8 mouse cellular contexts compared by ENCODE assay signal in the genomic region with DNA sequence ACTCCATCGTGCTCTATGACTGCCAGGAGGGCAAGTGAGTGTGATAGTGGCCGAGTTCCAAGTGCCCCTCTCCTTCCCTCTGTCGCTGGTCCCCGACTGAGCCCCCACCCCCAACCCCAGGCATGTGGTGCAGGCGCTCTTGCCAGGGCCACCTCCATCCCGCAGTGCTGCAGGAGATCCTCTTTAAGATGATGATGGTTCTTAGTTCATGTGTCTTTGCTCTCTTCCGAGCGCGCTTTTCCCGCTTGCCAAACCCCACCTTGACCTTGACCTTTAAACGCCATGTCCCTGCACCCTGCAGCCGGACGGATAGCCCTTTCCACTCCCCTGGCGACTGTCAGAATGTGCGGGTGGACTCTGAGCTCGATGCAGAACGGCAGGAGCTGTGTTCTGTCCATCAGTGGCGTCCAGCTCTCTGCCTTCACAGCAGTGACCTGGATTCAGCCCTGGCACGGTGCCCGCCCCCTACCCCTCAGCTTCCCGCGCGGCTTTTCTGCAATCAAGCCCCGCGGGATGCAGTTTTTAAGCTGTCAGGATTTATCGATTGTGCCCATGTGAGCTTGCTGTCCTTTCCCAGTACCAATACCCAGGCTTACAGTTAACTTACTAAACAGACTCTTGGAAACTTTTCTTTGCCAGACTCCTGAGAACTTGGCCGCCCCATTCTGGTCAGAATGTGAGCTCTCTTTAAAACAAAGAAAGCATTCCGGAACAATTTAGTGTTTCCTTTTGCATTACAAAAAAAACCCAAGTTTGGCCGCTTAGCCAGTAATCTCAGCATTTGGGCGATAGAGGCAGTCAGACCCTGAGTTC. TPM values are rescaled to one million over a fixed set of nuclear protein-coding genes. Genes with fewer than 3 reads are reported as not detected.
DNase-seq lines count a peak whose midpoint lies in the region; ATAC-seq and TF ChIP-seq lines count a peak whose summit lies in the region.

No protein-coding gene starts in this region.

- peak overlapping the region; percentile 97 for H3K27ac ChIP-seq in cortical plate, adult 2 months (ENCODE audit: insufficient read depth, low read length)
- H3K27ac ChIP-seq in gastrocnemius, adult 2 months, result peak overlapping the region; percentile 98
- H3K27ac ChIP-seq in hindbrain, embryonic 14.5 days, result peak overlapping the region; percentile 98
- peak overlapping the region; percentile 98 for H3K27ac ChIP-seq in left cerebral cortex, adult 2 months

- no peak for TF ChIP-seq CTCF in cortical plate, adult 2 months (IDR thresholded peaks at IDR 0.05; ENCODE audit: extremely low read depth, insufficient read depth, low read length)
- no peak for TF ChIP-seq CTCF in gastrocnemius, adult 2 months (IDR thresholded peaks at IDR 0.05)
- no peak for TF ChIP-seq CTCF in left cerebral cortex, adult 2 months (IDR thresholded peaks at IDR 0.05)

- WGBS in hindbrain, embryonic 14.5 days, result under 1% methylated on average over 30 of the region's 30 CpGs

- H3K36me3 ChIP-seq in hindbrain, embryonic 14.5 days (replicated peaks; ENCODE audit: control insufficient read depth, insufficient read depth), result peaks cover 6% of the 10 kb centered on the region

- peak; percentile 71 for DNase-seq in adipocyte (ENCODE audit: low spot score)
- peak; percentile 84 for DNase-seq in gastrocnemius, adult 2 months
- no peak for DNase-seq in hindbrain, embryonic 14.5 days (ENCODE audit: low spot score)
- DNase-seq in left cerebral cortex, adult 2 months (ENCODE audit: extremely low spot score in 1 of 2, low spot score in 2 of 2), result peak; percentile 51 to 60
- peak; percentile 75 to 76 for DNase-seq in lung, postnatal 4 days
- DNase-seq in retina, postnatal 7 days (ENCODE audit: low read depth, low spot score), result peak; percentile 43
- DNase-seq in urinary bladder, postnatal 25 days (ENCODE audit: low spot score), result peak; percentile 63

- peak overlapping the region; percentile 92 for H3K9ac ChIP-seq in hindbrain, embryonic 14.5 days

- H3K9me3 ChIP-seq in hindbrain, embryonic 14.5 days (ENCODE audit: control insufficient read depth, low read length), result no peaks in the 10 kb centered on the region

- TF ChIP-seq POLR2A in cortical plate, adult 2 months (IDR thresholded peaks at IDR 0.05; ENCODE audit: extremely low read depth, insufficient read depth, low read length), result peak; percentile 38; the same call in 1 of the 2 replicates

- H3K27me3 ChIP-seq in hindbrain, embryonic 14.5 days (ENCODE audit: control insufficient read depth, insufficient read depth, low read length), result no peaks in the 10 kb centered on the region

- intact Hi-C loops in gastrocnemius, adult 2 months (cut with DNase I), result loop anchor here (2.0 to 10.0 kb wide), 3 partner anchors 35 to 253 kb away; partner anchors contain the start of genes Poc1a and Rpl29
- intact Hi-C loops in left cerebral cortex, adult 2 months (cut with DNase I), result loop anchor here (2.0 to 10.0 kb wide), 2 partner anchors 31 to 253 kb away; partner anchors contain the start of genes Rpl29 and Twf2

- ATAC-seq in hindbrain, embryonic 14.5 days (ENCODE audit: low FRiP score), result peak; percentile 71

- peak overlapping the region; percentile 100 for H3K4me3 ChIP-seq in cortical plate, adult 2 months (ENCODE audit: insufficient read depth, low read length)
- H3K4me3 ChIP-seq in gastrocnemius, adult 2 months, result peak overlapping the region; percentile 91
- H3K4me3 ChIP-seq in hindbrain, embryonic 14.5 days (replicated peaks; ENCODE audit: low read length), result peak overlapping the region; percentile 82
- H3K4me3 ChIP-seq in left cerebral cortex, adult 2 months, result peak overlapping the region; percentile 62

- peak overlapping the region; percentile 95 for H3K4me2 ChIP-seq in hindbrain, embryonic 14.5 days (replicated peaks)

- peaks cover 6% of the 10 kb centered on the region; the same call in 1 of the 2 replicates for H3K4me1 ChIP-seq in cortical plate, adult 2 months (ENCODE audit: control insufficient read depth, insufficient read depth, low read length)
- H3K4me1 ChIP-seq in hindbrain, embryonic 14.5 days (replicated peaks; ENCODE audit: control insufficient read depth, insufficient read depth, low read length), result peaks cover 39% of the 10 kb centered on the region

RNA-seq across cellular contexts. Expression of gene Wdr82, which starts 0.8 kb away (rescaled TPM):
- polyA plus RNA-seq in cortical plate, adult 2 months (2012; rRNA removed), result 95.4 and 103 TPM in 2 replicates
- 10 to 100 TPM; 19.4 to 25.9 TPM for total RNA-seq in gastrocnemius, adult 2 months (2021)
- 40.2 and 42.3 TPM in 2 replicates for polyA plus RNA-seq in hindbrain, embryonic 14.5 days (2014; fragmentation: Nextera tagmentation; extraction: Ambion mirVana)
- 100 to 1,000 TPM; 117 to 126 TPM for total RNA-seq in left cerebral cortex, adult 2 months (2021)

RNA-seq across cellular contexts. Expression of gene Glyctk, which starts 13.6 kb away (rescaled TPM):
- polyA plus RNA-seq in cortical plate, adult 2 months (2012; rRNA removed), result 3.1 TPM in 2 replicates
- total RNA-seq in gastrocnemius, adult 2 months (2021), result 1 to 10 TPM in 1 of 2 experiments, under 1 TPM in 1; 0.61 to 2.8 TPM
- 2.3 and 3.0 TPM in 2 replicates for polyA plus RNA-seq in hindbrain, embryonic 14.5 days (2014; fragmentation: Nextera tagmentation; extraction: Ambion mirVana)
- total RNA-seq in left cerebral cortex, adult 2 months (2021), result 1 to 10 TPM; 4.0 to 5.0 TPM

RNA-seq across cellular contexts. Expression of gene Ppm1m, which starts 28.0 kb away (rescaled TPM):
- polyA plus RNA-seq in cortical plate, adult 2 months (2012; rRNA removed), result 42.1 and 47.4 TPM in 2 replicates
- total RNA-seq in gastrocnemius, adult 2 months (2021), result 1 to 10 TPM; 2.1 to 5.2 TPM
- 13.0 and 13.4 TPM in 2 replicates for polyA plus RNA-seq in hindbrain, embryonic 14.5 days (2014; fragmentation: Nextera tagmentation; extraction: Ambion mirVana)
- 10 to 100 TPM; 22.2 to 26.4 TPM for total RNA-seq in left cerebral cortex, adult 2 months (2021)

RNA-seq across cellular contexts. Expression of gene Twf2, which starts 31.4 kb away (rescaled TPM):
- polyA plus RNA-seq in cortical plate, adult 2 months (2012; rRNA removed), result 97.3 and 106 TPM in 2 replicates
- total RNA-seq in gastrocnemius, adult 2 months (2021), result 100 to 1,000 TPM; 127 to 210 TPM
- 49.6 and 52.9 TPM in 2 replicates for polyA plus RNA-seq in hindbrain, embryonic 14.5 days (2014; fragmentation: Nextera tagmentation; extraction: Ambion mirVana)
- total RNA-seq in left cerebral cortex, adult 2 months (2021), result 10 to 100 TPM; 60.3 to 61.1 TPM

RNA-seq across cellular contexts. Expression of gene Tlr9, which starts 50.8 kb away (rescaled TPM):
- polyA plus RNA-seq in cortical plate, adult 2 months (2012; rRNA removed), result 1.2 and 1.3 TPM in 2 replicates
- total RNA-seq in gastrocnemius, adult 2 months (2021), result under 1 TPM; 0.17 to 0.23 TPM
- polyA plus RNA-seq in hindbrain, embryonic 14.5 days (2014; fragmentation: Nextera tagmentation; extraction: Ambion mirVana), result 0.12 TPM in 1 of 2 replicates, not detected in the other
- total RNA-seq in left cerebral cortex, adult 2 months (2021), result 1 to 10 TPM in 1 of 2 experiments, under 1 TPM in 1; 0.82 to 1.1 TPM

Comparison
In these comparisons a context has a peak if more than half of its experiments do, and no peak if none do; other contexts are left out.
1. RNA of gene Wdr82, which starts 0.8 kb away (total RNA-seq): 117 to 126 TPM in left cerebral cortex, adult 2 months; 19.4 to 25.9 TPM in gastrocnemius, adult 2 months; every median in the first group is over 4 times any median in the second.
2. Peak in every context shown above with its lines, with median percentiles within 50 percentile points of each other: H3K27ac ChIP-seq and H3K4me3 ChIP-seq.